Mouse (Mus musculus) limb, embryonic 10.5 days (tissue): ENCODE data around the gene Trex1. TPM values are rescaled to one million over a fixed set of nuclear protein-coding genes. Genes with fewer than 3 reads are reported as not detected.
A peak's percentile ranks its signal among the peaks of the same experiment; 100 is the strongest.

ENCODE experiments used
- DNase-seq: peaks from one replicate; pipeline ENCODE4 v3.0.0-alpha.2; 2017; ENCODE audit warnings: low spot score
- H3K27ac ChIP-seq: fragments of 300-500 bp; sonication (generic); 2 replicates; pipeline ENCODE4 v1.5.1; 2016; ENCODE audit warnings: mild to moderate bottlenecking
- H3K27me3 ChIP-seq: fragments of 300-500 bp; sonication (generic); 2 replicates; pipeline ENCODE4 v1.6.1; 2016; ENCODE audit warnings: low read depth, mild to moderate bottlenecking; ENCODE audit not compliant: poor library complexity, severe bottlenecking
- H3K36me3 ChIP-seq: fragments of 300-500 bp; sonication (generic); 2 replicates; pipeline ENCODE4 v1.6.1; 2016; ENCODE audit warnings: mild to moderate bottlenecking, moderate library complexity
- H3K4me1 ChIP-seq: fragments of 300-500 bp; sonication (generic); 2 replicates; pipeline ENCODE4 v1.6.1; 2016
- H3K4me3 ChIP-seq: fragments of 300-500 bp; sonication (generic); 2 replicates; pipeline ENCODE4 v1.5.1; 2016; ENCODE audit warnings: mild to moderate bottlenecking, moderate library complexity
- H3K9me3 ChIP-seq: fragments of 300-500 bp; sonication (generic); replicated peaks from 2 replicates; pipeline ENCODE4 v1.6.1; 2016; ENCODE audit warnings: mild to moderate bottlenecking
- WGBS: fragments of 180-500 bp; shearing (Covaris S2); methylation state at CpG from one replicate; pipeline ENCODE4 v1.1.7; 2016; 5-methylcytosine and 5-hydroxymethylcytosine counted together
- polyA plus RNA-seq: library from polyadenylated mRNA; unstranded; fragments of >200 nt; fragmentation: Nextera tagmentation; extraction: Ambion mirVana; gene quantifications from 2 replicates; pipeline ENCODE4 v1.2.1, GENCODE M21; 2016

The Trex1 gene
- polyA plus RNA-seq, 1 experiment from 2014 or later: 7.5 TPM

DNA sequence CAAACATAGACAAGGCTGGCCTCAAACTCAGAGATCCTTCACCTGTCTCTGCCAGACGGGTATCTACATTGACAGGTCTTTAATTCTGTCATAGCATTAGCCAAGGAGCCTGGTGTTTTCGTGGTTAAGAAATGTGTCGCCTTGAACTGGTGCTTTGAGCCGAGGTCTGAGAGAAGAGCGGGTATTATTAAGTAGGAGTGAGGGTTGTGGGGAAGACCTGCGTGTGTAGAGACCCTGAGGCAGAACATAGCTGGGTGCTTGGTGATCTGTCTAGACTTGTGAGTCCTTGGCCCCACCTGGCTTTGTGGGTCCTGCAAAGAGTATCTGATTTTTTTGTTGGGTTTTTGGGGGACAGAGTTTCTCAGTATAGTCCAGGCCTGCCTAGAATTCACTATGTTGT is 5.7 kb downstream of the Trex1 start:
- 84% methylated on average over 6 of the region's 6 CpGs for WGBS
- Histone ChIP-seq H3K36me3 (peaks cover 64% of the 10 kb centered on the region), H3K4me1 (peaks cover 20% of the 10 kb centered on the region), H3K27me3 (no peaks in the 10 kb centered on the region), H3K9me3 (no peaks in the 10 kb centered on the region), H3K4me3 (no peak overlapping the region), H3K27ac (no peak overlapping the region)
- DNase-seq: no peak

DNA sequence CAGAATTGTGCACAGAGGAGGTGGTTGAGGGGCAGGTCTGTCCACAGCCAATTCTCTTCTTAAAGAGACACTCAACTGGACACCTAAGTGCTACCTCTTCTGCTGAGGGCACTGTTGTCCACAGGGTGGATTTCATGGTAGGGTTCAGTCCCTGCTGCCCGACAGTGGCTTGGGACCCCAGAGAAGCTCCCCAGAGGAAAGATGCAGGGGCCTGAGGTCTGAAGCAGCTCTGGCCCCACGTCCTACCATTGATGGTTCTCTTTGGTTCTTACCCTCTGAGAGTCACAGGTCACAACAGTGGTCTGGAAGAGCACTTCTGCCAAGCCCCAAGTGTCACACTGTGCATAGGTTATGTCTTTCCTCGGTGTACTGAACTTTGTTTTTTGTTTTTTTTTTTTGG is 6.2 kb downstream of the Trex1 start:
- no peaks in the 10 kb centered on the region for H3K9me3 ChIP-seq
- 88% methylated on average over 3 of the region's 3 CpGs for WGBS
- peaks cover 16% of the 10 kb centered on the region for H3K4me1 ChIP-seq
- 0 out of 2 replicates have a peak overlapping the region, but pooled peaks have one; percentile 3 for H3K27ac ChIP-seq
- peaks cover 63% of the 10 kb centered on the region for H3K36me3 ChIP-seq
- no peak for DNase-seq
- no peak overlapping the region for H3K4me3 ChIP-seq
- H3K27me3 ChIP-seq: no peaks in the 10 kb centered on the region

DNA sequence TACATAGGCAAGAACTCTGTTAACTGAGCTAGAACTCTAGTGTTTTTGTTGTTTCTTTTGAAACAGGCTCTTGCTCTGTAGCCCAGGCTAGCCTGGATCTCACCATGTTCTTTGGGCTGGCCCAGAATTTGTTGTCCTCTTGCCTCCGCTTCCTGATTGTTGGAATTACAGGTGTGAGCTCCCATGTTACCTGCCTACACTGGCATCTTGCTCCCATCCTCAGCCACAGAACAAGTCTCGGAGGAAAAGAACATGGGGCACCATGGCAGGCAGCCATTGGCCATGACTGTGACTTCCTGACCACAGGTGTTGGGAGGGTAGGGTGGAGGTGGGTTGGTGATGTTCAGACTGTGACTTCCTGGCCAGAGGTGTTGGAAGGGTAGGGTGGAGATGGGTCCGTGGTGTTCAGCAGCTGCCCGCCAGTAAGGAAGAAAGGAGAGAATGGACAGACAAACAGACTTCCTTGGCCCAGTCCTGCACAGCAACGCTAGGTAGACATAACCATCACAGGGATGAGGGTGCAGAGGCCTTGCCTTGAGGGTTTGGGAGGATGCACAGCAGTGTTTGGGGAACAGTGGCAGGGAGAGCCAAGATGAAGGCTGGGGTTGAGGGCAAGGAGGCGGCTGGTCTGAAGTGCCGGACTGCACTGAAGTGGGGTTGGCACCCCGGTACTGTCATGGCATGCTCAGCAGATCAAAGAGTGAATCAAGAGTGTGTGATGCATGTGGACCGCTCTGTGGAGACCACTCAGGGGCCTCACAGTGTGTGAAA is 6.9 kb downstream of the Trex1 start:
- 92% methylated on average over 9 of the region's 9 CpGs for WGBS
- H3K27ac ChIP-seq: 0 out of 2 replicates have a peak overlapping the region, but pooled peaks have one; percentile 3
- no peak for DNase-seq
- peaks cover 60% of the 10 kb centered on the region for H3K36me3 ChIP-seq
- H3K4me3 ChIP-seq: no peak overlapping the region
- H3K9me3 ChIP-seq: no peaks in the 10 kb centered on the region
- H3K27me3 ChIP-seq: no peaks in the 10 kb centered on the region
- H3K4me1 ChIP-seq: peaks cover 16% of the 10 kb centered on the region

DNA sequence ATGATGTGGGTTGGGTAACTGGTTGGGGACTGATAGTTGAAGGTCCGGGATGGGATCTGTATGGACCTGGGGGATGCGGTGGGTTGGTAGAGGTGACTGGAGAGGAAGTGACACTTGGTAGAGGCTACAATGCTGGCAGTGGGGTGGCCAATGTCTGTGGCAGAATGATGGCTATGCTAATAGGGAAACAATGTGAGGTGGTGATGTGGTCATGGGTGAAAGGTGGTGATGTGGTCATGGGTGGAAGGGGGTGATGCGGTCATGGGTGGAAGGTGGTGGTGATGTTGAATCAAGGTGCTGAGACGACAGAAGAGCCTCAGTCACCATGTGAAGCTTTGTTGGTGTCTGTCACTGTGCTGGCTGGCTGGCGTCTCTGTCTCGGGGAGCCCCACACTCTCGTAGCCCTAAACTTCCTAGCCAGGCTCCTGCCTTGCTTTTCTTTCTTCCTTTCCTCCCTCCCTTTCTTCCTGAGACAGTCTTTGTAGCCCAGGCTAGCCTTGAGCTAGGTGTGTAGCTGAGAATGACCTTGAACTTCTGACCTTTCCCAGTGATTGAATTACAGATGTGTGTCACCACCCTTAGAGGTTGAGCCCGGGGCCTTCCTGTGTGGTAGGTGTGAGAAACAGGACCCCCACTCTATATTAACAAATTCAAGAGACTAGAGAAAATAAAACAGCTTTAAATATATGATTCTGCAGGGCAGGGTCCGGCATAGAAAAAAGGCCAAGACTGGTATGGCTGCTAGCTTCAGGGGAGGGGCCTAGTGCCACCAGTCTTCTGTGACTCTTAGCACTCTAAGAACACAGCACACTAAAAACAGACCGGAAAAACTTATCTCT is 7.7 kb downstream of the Trex1 start:
- H3K9me3 ChIP-seq: no peaks in the 10 kb centered on the region
- H3K4me3 ChIP-seq: no peak overlapping the region
- no peak overlapping the region for H3K27ac ChIP-seq
- H3K4me1 ChIP-seq: peaks cover 16% of the 10 kb centered on the region
- no peak for DNase-seq
- WGBS: 91% methylated on average over 10 of the region's 10 CpGs
- no peaks in the 10 kb centered on the region for H3K27me3 ChIP-seq
- H3K36me3 ChIP-seq: peaks cover 52% of the 10 kb centered on the region

DNA sequence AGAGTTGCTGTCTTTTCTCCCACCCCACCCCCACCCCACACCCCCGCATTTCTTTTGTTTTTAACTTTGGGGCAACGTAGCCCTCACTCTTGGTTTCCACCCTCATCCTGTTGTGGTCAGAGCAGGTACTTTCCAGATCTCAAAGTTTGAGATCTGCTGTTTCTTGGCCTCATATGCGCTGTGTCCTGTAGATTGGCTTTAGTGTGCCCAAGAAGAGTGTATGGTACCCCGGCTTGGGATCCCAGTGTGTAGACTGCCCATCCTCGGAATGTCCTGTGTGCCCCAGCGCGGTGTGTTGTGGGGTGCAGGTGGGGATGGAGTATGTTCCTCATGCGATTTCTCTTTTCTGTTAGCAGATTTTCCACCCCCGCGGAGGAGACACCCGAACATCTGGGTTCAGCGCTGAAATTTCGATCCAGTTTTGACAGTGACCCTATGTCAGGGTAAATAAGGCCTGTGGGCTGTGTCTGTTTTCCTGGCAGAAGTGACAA is 8.5 kb downstream of the Trex1 start:
- DNase-seq: no peak
- WGBS: 92% methylated on average over 13 of the region's 13 CpGs
- Histone ChIP-seq H3K27ac (no peak overlapping the region), H3K9me3 (no peaks in the 10 kb centered on the region), H3K4me3 (no peak overlapping the region), H3K4me1 (peaks cover 16% of the 10 kb centered on the region), H3K27me3 (no peaks in the 10 kb centered on the region), H3K36me3 (peaks cover 43% of the 10 kb centered on the region)

DNA sequence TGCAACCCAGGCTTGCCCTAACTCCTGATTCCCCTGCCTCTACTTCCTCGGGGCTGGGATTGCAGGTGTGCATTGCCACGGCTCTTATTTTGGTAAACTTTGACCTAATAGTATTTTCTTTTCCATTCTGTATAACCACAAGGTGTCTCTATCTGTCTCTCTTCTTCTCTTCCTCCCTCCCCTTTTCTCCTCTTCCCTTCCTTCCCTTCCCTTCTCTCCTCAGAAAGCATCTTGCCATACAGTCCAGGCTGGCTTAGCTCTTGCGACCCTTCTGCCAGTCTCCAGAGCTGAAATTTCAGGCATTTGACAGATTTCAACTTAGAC is 8.9 kb downstream of the Trex1 start:
- H3K9me3 ChIP-seq: no peaks in the 10 kb centered on the region
- no peak overlapping the region for H3K27ac ChIP-seq
- H3K4me3 ChIP-seq: no peak overlapping the region
- WGBS: 80% methylated on average over 3 of the region's 3 CpGs
- H3K4me1 ChIP-seq: peaks cover 16% of the 10 kb centered on the region
- DNase-seq: no peak
- no peaks in the 10 kb centered on the region for H3K27me3 ChIP-seq
- peaks cover 39% of the 10 kb centered on the region for H3K36me3 ChIP-seq

DNA sequence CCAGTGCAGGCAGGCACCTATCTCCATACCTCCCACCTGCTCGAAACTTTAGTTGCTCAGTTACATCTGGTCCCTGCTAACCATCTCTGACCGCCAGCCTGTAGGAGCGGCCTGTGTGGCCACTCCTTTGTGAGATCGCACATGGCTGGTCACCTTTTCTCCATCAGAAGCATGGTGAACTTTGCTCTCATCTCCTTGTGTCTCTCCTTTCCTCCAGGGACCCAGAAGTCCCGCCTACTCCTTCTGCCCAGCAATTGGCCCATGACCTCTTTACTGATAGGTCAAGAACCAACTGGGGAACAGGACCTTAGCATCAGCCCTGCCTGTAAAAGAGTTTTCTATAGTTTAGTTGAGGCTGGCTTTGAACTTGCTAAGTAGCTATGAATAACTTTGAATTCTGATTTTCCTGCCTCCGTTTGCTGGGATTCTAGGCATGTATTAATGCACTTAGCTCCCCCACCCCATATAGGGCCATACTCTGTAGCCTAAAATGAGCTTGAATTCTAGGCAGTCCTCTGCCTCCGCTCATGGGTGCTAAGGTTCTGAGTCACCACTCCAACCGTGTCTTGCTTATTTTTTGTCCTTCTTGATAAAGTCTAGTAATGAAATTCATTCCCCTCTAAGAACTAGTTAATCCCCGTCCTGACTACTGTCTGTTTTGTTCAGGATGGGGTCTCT is 9.4 kb downstream of the Trex1 start:
- Histone ChIP-seq H3K27me3 (no peaks in the 10 kb centered on the region), H3K4me1 (peaks cover 13% of the 10 kb centered on the region), H3K36me3 (peaks cover 38% of the 10 kb centered on the region), H3K9me3 (no peaks in the 10 kb centered on the region), H3K4me3 (no peak overlapping the region), H3K27ac (no peak overlapping the region)
- no peak for DNase-seq
- 84% methylated on average over 9 of the region's 9 CpGs for WGBS

DNA sequence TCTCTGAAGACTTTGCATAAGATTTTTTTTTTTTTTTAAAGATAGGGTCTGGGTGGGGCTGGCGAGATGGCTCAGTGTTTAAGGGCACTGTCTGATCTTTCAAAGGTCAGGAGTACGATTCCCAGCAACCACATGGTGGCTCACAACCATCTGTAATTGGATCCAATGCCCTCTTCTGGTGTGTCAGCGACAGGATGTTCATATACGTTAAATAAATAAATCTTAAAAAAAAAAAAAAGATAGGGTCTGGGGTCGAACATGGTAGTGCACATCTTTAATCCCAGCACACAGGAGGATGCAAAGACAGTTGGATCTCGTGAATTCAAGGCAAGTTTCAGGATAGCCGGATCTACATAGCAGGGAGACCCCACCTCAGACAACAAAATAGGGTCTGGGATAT is 10.2 kb downstream of the Trex1 start:
- Histone ChIP-seq H3K27me3 (no peaks in the 10 kb centered on the region), H3K36me3 (peaks cover 35% of the 10 kb centered on the region), H3K4me1 (peaks cover 5% of the 10 kb centered on the region), H3K4me3 (no peak overlapping the region), H3K9me3 (no peaks in the 10 kb centered on the region), H3K27ac (no peak overlapping the region)
- 89% methylated on average over 7 of the region's 7 CpGs for WGBS
- no peak for DNase-seq

DNA sequence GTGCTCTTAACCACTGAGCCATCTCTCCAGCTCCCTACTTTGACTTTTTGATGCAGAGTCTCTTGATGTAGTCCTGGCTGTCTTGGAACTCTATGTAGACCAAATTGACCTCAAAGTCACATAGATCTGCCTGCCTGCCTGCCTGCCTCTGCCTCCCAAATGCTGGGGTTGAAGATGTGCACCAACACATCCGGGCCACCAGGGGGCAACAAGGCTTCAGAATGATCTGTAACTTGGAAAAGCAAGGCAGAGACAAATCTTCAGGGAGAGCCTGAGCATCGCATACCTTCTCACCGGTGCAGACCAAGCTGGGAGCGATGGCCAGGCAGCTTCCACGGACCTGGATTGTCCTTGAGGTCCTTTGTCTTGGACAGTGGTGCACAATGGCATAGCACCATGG is 13.2 kb downstream of the Trex1 start:
- WGBS: 29% methylated on average over 5 of the region's 5 CpGs
- H3K27ac ChIP-seq: no peak overlapping the region
- H3K27me3 ChIP-seq: no peaks in the 10 kb centered on the region
- no peak overlapping the region for H3K4me3 ChIP-seq
- H3K9me3 ChIP-seq: no peaks in the 10 kb centered on the region
- H3K4me1 ChIP-seq: no peaks in the 10 kb centered on the region
- peaks cover 19% of the 10 kb centered on the region for H3K36me3 ChIP-seq
- peak; percentile 61 for DNase-seq

DNA sequence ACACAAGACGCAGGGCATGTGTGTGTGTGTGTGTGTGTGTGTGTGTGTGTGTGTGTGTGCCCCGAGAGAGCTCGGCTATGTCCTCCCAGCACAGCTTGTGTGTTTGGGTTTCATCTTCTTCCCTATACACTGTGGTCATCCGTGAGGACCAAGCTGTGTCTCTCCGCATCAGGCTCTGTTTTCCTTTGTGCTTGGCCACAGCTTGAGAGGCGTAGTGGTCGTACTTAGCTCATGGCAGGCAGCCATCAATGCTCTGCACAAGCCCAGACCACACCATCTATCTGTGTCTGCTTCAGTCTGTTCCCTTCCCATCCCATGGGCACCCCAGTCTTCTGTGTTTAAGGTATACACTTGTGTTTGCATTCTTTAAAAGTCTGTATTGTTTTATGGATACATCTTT is 18.2 kb downstream of the Trex1 start:
- Histone ChIP-seq H3K36me3 (no peaks in the 10 kb centered on the region), H3K4me3 (no peak overlapping the region), H3K4me1 (peaks cover 37% of the 10 kb centered on the region), H3K27ac (no peak overlapping the region), H3K9me3 (no peaks in the 10 kb centered on the region), H3K27me3 (no peaks in the 10 kb centered on the region)
- WGBS: 91% methylated on average over 7 of the region's 7 CpGs
- no peak for DNase-seq

DNA sequence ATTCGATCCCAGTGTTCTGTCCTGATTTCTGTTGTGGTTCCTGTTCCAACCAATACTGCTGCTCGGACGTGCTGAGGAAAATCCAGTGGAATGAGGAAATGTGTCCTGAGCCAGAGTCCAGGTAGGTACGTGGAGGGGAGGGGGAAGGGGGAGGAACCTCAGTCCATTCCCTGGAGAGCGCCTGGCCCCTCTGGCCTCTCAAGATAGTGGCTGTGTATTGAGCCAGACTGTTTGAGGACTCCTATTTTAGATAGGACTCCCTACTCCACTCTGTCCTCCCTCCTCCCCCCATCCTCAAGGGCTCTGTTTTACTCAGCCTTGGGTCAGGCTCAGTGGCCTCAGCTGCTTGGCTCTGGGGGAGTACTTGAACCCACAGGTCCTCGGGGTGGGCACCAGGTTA is 18.6 kb downstream of the Trex1 start:
- no peaks in the 10 kb centered on the region for H3K36me3 ChIP-seq
- no peaks in the 10 kb centered on the region for H3K27me3 ChIP-seq
- 74% methylated on average over 6 of the region's 6 CpGs for WGBS
- no peak overlapping the region for H3K27ac ChIP-seq
- DNase-seq: no peak
- no peaks in the 10 kb centered on the region for H3K9me3 ChIP-seq
- no peak overlapping the region for H3K4me3 ChIP-seq
- H3K4me1 ChIP-seq: peaks cover 37% of the 10 kb centered on the region

DNA sequence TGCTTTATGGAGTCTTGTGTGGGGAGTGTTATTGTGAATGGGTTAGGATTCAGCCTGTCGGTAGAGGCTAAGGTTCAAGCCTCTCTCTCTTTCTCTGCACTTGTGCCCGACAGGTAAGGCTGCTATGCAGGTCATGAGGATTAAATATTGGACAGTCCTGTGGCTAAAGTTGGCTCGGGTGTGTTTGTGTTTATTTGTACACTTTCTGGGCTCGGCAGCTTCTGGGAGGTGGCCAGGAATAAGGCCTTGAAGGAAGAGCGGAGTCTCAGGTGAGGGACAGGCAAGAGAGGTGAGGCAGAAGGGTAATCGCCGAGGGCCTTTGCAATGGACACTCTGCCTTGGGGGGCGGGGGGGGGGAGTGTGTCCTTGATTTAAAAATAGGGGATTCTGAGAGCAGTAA is 19.3 kb downstream of the Trex1 start:
- DNase-seq: no peak
- 83% methylated on average over 8 of the region's 8 CpGs for WGBS
- Histone ChIP-seq H3K4me3 (no peak overlapping the region), H3K4me1 (peaks cover 37% of the 10 kb centered on the region), H3K27ac (no peak overlapping the region), H3K9me3 (no peaks in the 10 kb centered on the region), H3K27me3 (no peaks in the 10 kb centered on the region), H3K36me3 (no peaks in the 10 kb centered on the region)

DNA sequence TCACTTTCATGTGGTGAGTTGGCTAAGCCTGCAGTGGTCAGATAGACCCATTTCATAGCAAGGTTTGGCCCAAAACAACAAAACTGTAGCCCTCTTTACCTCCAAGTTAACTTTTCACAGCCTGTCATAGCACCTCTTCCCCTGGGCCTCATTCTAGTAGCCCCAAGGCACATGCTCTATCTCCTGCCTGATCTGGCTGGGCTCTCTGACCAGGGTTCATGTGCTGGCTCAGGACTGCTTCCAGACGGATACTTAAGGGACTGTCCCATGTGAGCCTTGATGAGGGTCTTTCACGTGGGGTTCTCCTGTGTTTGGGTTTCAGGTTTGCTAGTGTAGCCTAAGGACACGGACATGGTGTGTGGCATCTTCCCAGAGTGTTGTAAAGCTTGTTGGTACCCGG is 19.9 kb downstream of the Trex1 start:
- 0 out of 2 replicates have a peak overlapping the region, but pooled peaks have one; percentile 92 for H3K27ac ChIP-seq
- DNase-seq: no peak
- no peaks in the 10 kb centered on the region for H3K9me3 ChIP-seq
- no peaks in the 10 kb centered on the region for H3K27me3 ChIP-seq
- no peaks in the 10 kb centered on the region for H3K36me3 ChIP-seq
- H3K4me3 ChIP-seq: no peak overlapping the region
- 85% methylated on average over 4 of the region's 4 CpGs for WGBS
- peaks cover 37% of the 10 kb centered on the region for H3K4me1 ChIP-seq
